Mouse (Mus musculus) urinary bladder, adult 2 months (tissue): ENCODE measurements around the gene 1810049J17Rik. TPM values are rescaled to one million over a fixed set of nuclear protein-coding genes. Genes with fewer than 3 reads are reported as not detected.

ENCODE experiments used
- DNase-seq: peaks from one replicate; pipeline ENCODE4 v3.0.0; 2022; ENCODE audit warnings: low spot score
- polyA plus RNA-seq: library from polyadenylated mRNA; depleted of rRNA; stranded (reverse); fragments of >200 nt; gene quantifications from 2 replicates; pipeline ENCODE4 v1.2.3, GENCODE M21; 2012; rRNA removed

Gene 1810049J17Rik
- polyA plus RNA-seq, 1 experiment: 0.19 TPM

GRCm38 (mm10) chr15:12310676-12311075 lies 11.0 kb downstream of the 1810049J17Rik start:
- DNase-seq: no peak

GRCm38 (mm10) chr15:12308539-12308938 lies 13.2 kb downstream of the 1810049J17Rik start:
- DNase-seq: no peak

- no peak for DNase-seq
Measured at GRCm38 (mm10) chr15:12307114-12307513, 14.6 kb downstream of the 1810049J17Rik start.

- DNase-seq: no peak
Measured at GRCm38 (mm10) chr15:12306188-12307071, 15.3 kb downstream of the 1810049J17Rik start.

- no peak for DNase-seq
Measured at GRCm38 (mm10) chr15:12301771-12302170, 19.9 kb downstream of the 1810049J17Rik start.

GRCm38 (mm10) chr15:12298231-12298737 lies 23.4 kb downstream of the 1810049J17Rik start:
- DNase-seq: no peak

- DNase-seq: no peak
Measured at GRCm38 (mm10) chr15:12296228-12296627, 25.5 kb downstream of the 1810049J17Rik start.

- no peak for DNase-seq
Measured at GRCm38 (mm10) chr15:12291757-12292156, 29.9 kb downstream of the 1810049J17Rik start.

- no peak for DNase-seq
Measured at GRCm38 (mm10) chr15:12290330-12290729, 31.4 kb downstream of the 1810049J17Rik start.

GRCm38 (mm10) chr15:12285535-12285809 lies 36.2 kb downstream of the 1810049J17Rik start:
- no peak for DNase-seq

- DNase-seq: no peak
Measured at GRCm38 (mm10) chr15:12284794-12285534, 36.7 kb downstream of the 1810049J17Rik start.

GRCm38 (mm10) chr15:12279816-12280215 lies 41.9 kb downstream of the 1810049J17Rik start:
- no peak for DNase-seq

GRCm38 (mm10) chr15:12275091-12275623 lies 46.5 kb downstream of the 1810049J17Rik start:
- no peak for DNase-seq

GRCm38 (mm10) chr15:12274053-12274769 lies 47.5 kb downstream of the 1810049J17Rik start:
- no peak for DNase-seq

GRCm38 (mm10) chr15:12273325-12274052 lies 48.2 kb downstream of the 1810049J17Rik start:
- no peak for DNase-seq

Other genes with a start within 250 kb of the 1810049J17Rik start
- gene Zfr, start 204.1 kb downstream of the 1810049J17Rik start, polyA plus RNA-seq: 50.2 and 53.9 TPM in 2 replicates
- 13.7 and 14.0 TPM in 2 replicates for gene Mtmr12, start 116.9 kb downstream of the 1810049J17Rik start, polyA plus RNA-seq
- gene Golph3, start 449 bp downstream of the 1810049J17Rik start, polyA plus RNA-seq: 118 and 141 TPM in 2 replicates